Mouse (Mus musculus): ENCODE measurements at regions not wholly inside any gene's neighbourhood (a gene's known extent, or its start where the extent isn't known, plus 50 kb on each side); places are given as distances from the start of the nearest gene placed in this dataset.
"Not testable (repeated sequence)": the region's sequence is repeated elsewhere in the genome, so short reads cannot be mapped to it uniquely, and the experiment has no call there.

GRCm38 (mm10) chr3:155815693-155816092 is 722.5 kb downstream of the Lrriq3 start:
- H3K4me3 ChIP-seq (replicated peaks), result no peak overlapping the region
- no peaks in the 10 kb centered on the region for H3K9me3 ChIP-seq
- no peak overlapping the region for H3K4me2 ChIP-seq
- ATAC-seq (ENCODE audit: insufficient number of reproducible peaks, insufficient read depth, low FRiP score, low TSS enrichment, low read depth), result no peak
- 59% methylated on average over 2 of the region's 2 CpGs for WGBS
- H3K9ac ChIP-seq (replicated peaks), result no peak overlapping the region
- no peak overlapping the region for H3K27ac ChIP-seq
- no peaks in the 10 kb centered on the region for H3K27me3 ChIP-seq
- no peaks in the 10 kb centered on the region for H3K4me1 ChIP-seq (replicated peaks)
- H3K36me3 ChIP-seq, result no peaks in the 10 kb centered on the region

- Histone ChIP-seq H3K4me2 (no peak overlapping the region), H3K36me3 (no peaks in the 10 kb centered on the region), H3K4me1 (replicated peaks) (no peaks in the 10 kb centered on the region), H3K9ac (replicated peaks) (no peak overlapping the region), H3K4me3 (replicated peaks) (no peak overlapping the region), H3K9me3 (no peaks in the 10 kb centered on the region), H3K27me3 (no peaks in the 10 kb centered on the region), H3K27ac (no peak overlapping the region)
- 90% methylated on average over 2 of the region's 2 CpGs for WGBS
- ATAC-seq (ENCODE audit: insufficient number of reproducible peaks, insufficient read depth, low FRiP score, low TSS enrichment, low read depth), result no peak
These were observed 731.6 kb downstream of the Lrriq3 start for GRCm38 (mm10) chr3:155824863-155825262.

- Histone ChIP-seq H3K4me2 (no peak overlapping the region), H3K4me3 (replicated peaks) (no peak overlapping the region), H3K9me3 (no peaks in the 10 kb centered on the region), H3K27me3 (no peaks in the 10 kb centered on the region), H3K36me3 (no peaks in the 10 kb centered on the region), H3K27ac (no peak overlapping the region), H3K9ac (replicated peaks) (no peak overlapping the region), H3K4me1 (replicated peaks) (no peaks in the 10 kb centered on the region)
- no peak for ATAC-seq (ENCODE audit: insufficient number of reproducible peaks, insufficient read depth, low FRiP score, low TSS enrichment, low read depth)
These were observed 695.3 kb upstream of the Negr1 start for GRCm38 (mm10) chr3:155866286-155866685.

- whole genome bisulfite sequencing, result 87% methylated on average over 3 of the region's 3 CpGs
- Histone ChIP-seq H3K36me3 (no peaks in the 10 kb centered on the region), H3K9ac (replicated peaks) (no peak overlapping the region), H3K9me3 (no peaks in the 10 kb centered on the region), H3K27me3 (no peaks in the 10 kb centered on the region), H3K27ac (no peak overlapping the region), H3K4me1 (replicated peaks) (no peaks in the 10 kb centered on the region), H3K4me3 (replicated peaks) (no peak overlapping the region), H3K4me2 (no peak overlapping the region)
- no peak for ATAC-seq (ENCODE audit: insufficient number of reproducible peaks, insufficient read depth, low FRiP score, low TSS enrichment, low read depth)
These were observed 685.9 kb upstream of the Negr1 start for GRCm38 (mm10) chr3:155875696-155876095.

GRCm38 (mm10) chr3:155878401-155878800 is 683.2 kb upstream of the Negr1 start:
- Histone ChIP-seq H3K4me1 (replicated peaks) (0 out of 2 replicates have a peak, but pooled peaks cover 4% of the 10 kb centered on the region), H3K4me3 (replicated peaks) (no peak overlapping the region), H3K9ac (replicated peaks) (no peak overlapping the region), H3K27me3 (no peaks in the 10 kb centered on the region), H3K9me3 (no peaks in the 10 kb centered on the region), H3K4me2 (no peak overlapping the region), H3K36me3 (no peaks in the 10 kb centered on the region), H3K27ac (no peak overlapping the region)
- WGBS, result 45% methylated on average over 2 of the region's 2 CpGs
- ATAC-seq (ENCODE audit: insufficient number of reproducible peaks, insufficient read depth, low FRiP score, low TSS enrichment, low read depth), result no peak

- Histone ChIP-seq H3K36me3 (no peaks in the 10 kb centered on the region), H3K4me3 (replicated peaks) (no peak overlapping the region), H3K9ac (replicated peaks) (no peak overlapping the region), H3K27ac (no peak overlapping the region), H3K4me1 (replicated peaks) (0 out of 2 replicates have a peak, but pooled peaks cover 4% of the 10 kb centered on the region), H3K4me2 (no peak overlapping the region), H3K27me3 (no peaks in the 10 kb centered on the region), H3K9me3 (no peaks in the 10 kb centered on the region)
- 20% methylated on average over 4 of the region's 4 CpGs for WGBS
- ATAC-seq (ENCODE audit: insufficient number of reproducible peaks, insufficient read depth, low FRiP score, low TSS enrichment, low read depth), result peak; percentile 64; the same call in 1 of the 2 replicates
These were observed 680.9 kb upstream of the Negr1 start for GRCm38 (mm10) chr3:155880722-155881121.

GRCm38 (mm10) chr3:155915981-155916380 is 645.6 kb upstream of the Negr1 start:
- Histone ChIP-seq H3K9me3 (no peaks in the 10 kb centered on the region), H3K27me3 (no peaks in the 10 kb centered on the region), H3K4me3 (replicated peaks) (no peak overlapping the region), H3K27ac (no peak overlapping the region), H3K36me3 (no peaks in the 10 kb centered on the region), H3K9ac (replicated peaks) (no peak overlapping the region), H3K4me2 (no peak overlapping the region), H3K4me1 (replicated peaks) (no peaks in the 10 kb centered on the region)
- ATAC-seq (ENCODE audit: insufficient number of reproducible peaks, insufficient read depth, low FRiP score, low TSS enrichment, low read depth), result no peak
- WGBS, result 89% methylated on average over 6 of the region's 6 CpGs

GRCm38 (mm10) chr3:155942896-155943295 is 618.7 kb upstream of the Negr1 start:
- no peak for ATAC-seq (ENCODE audit: insufficient number of reproducible peaks, insufficient read depth, low FRiP score, low TSS enrichment, low read depth)
- Histone ChIP-seq H3K9ac (replicated peaks) (no peak overlapping the region), H3K4me3 (replicated peaks) (no peak overlapping the region), H3K9me3 (no peaks in the 10 kb centered on the region), H3K36me3 (no peaks in the 10 kb centered on the region), H3K4me1 (replicated peaks) (no peaks in the 10 kb centered on the region), H3K27me3 (no peaks in the 10 kb centered on the region), H3K27ac (no peak overlapping the region), H3K4me2 (no peak overlapping the region)
- 71% methylated on average over 2 of the region's 2 CpGs for WGBS

- no peak for ATAC-seq (ENCODE audit: insufficient number of reproducible peaks, insufficient read depth, low FRiP score, low TSS enrichment, low read depth)
- no peaks in the 10 kb centered on the region for H3K4me1 ChIP-seq (replicated peaks)
- H3K9me3 ChIP-seq, result no peaks in the 10 kb centered on the region
- H3K9ac ChIP-seq (replicated peaks), result no peak overlapping the region
- WGBS, result 74% methylated on average over 2 of the region's 2 CpGs
- no peaks in the 10 kb centered on the region for H3K36me3 ChIP-seq
- H3K4me3 ChIP-seq (replicated peaks), result no peak overlapping the region
- no peak overlapping the region for H3K4me2 ChIP-seq
- H3K27ac ChIP-seq, result no peak overlapping the region
- no peaks in the 10 kb centered on the region for H3K27me3 ChIP-seq
These were observed 617.4 kb upstream of the Negr1 start for GRCm38 (mm10) chr3:155944042-155944735.

GRCm38 (mm10) chr3:155945188-155945587 is 616.4 kb upstream of the Negr1 start:
- Histone ChIP-seq H3K4me2 (no peak overlapping the region), H3K9ac (replicated peaks) (no peak overlapping the region), H3K27me3 (no peaks in the 10 kb centered on the region), H3K27ac (no peak overlapping the region), H3K9me3 (no peaks in the 10 kb centered on the region), H3K4me1 (replicated peaks) (no peaks in the 10 kb centered on the region), H3K36me3 (no peaks in the 10 kb centered on the region), H3K4me3 (replicated peaks) (no peak overlapping the region)
- ATAC-seq (ENCODE audit: insufficient number of reproducible peaks, insufficient read depth, low FRiP score, low TSS enrichment, low read depth), result no peak
- whole genome bisulfite sequencing, result 90% methylated on average over 2 of the region's 2 CpGs

GRCm38 (mm10) chr3:155962496-155962895 is 599.1 kb upstream of the Negr1 start:
- WGBS, result 43% methylated on average over 2 of the region's 2 CpGs
- H3K4me1 ChIP-seq (replicated peaks); H3K27me3 ChIP-seq; H3K36me3 ChIP-seq; H3K4me3 ChIP-seq (replicated peaks); H3K9me3 ChIP-seq; H3K9ac ChIP-seq (replicated peaks); H3K27ac ChIP-seq; ATAC-seq (ENCODE audit: insufficient number of reproducible peaks, insufficient read depth, low FRiP score, low TSS enrichment, low read depth); H3K4me2 ChIP-seq: not testable (repeated sequence)

GRCm38 (mm10) chr3:155979636-155980035 is 582.0 kb upstream of the Negr1 start:
- H3K4me1 ChIP-seq (replicated peaks), result no peaks in the 10 kb centered on the region
- no peaks in the 10 kb centered on the region for H3K9me3 ChIP-seq
- no peaks in the 10 kb centered on the region for H3K27me3 ChIP-seq
- ATAC-seq (ENCODE audit: insufficient number of reproducible peaks, insufficient read depth, low FRiP score, low TSS enrichment, low read depth), result no peak
- WGBS, result 72% methylated on average over 2 of the region's 2 CpGs
- no peak overlapping the region for H3K4me2 ChIP-seq
- H3K9ac ChIP-seq (replicated peaks), result no peak overlapping the region
- H3K36me3 ChIP-seq, result no peaks in the 10 kb centered on the region
- H3K27ac ChIP-seq, result no peak overlapping the region
- no peak overlapping the region for H3K4me3 ChIP-seq (replicated peaks)

Data from limb, embryonic 12.5 days (tissue).